Mouse (Mus musculus) kidney, adult 11 months (tissue): ENCODE results near the gene Zfp983.
"Not testable (repeated sequence)": the region's sequence is repeated elsewhere in the genome, so short reads cannot be mapped to it uniquely, and the experiment has no call there.

ENCODE experiments used
- DNase-seq: peaks from one replicate; pipeline ENCODE4 v3.0.0; 2022

The Zfp983 gene

DNA sequence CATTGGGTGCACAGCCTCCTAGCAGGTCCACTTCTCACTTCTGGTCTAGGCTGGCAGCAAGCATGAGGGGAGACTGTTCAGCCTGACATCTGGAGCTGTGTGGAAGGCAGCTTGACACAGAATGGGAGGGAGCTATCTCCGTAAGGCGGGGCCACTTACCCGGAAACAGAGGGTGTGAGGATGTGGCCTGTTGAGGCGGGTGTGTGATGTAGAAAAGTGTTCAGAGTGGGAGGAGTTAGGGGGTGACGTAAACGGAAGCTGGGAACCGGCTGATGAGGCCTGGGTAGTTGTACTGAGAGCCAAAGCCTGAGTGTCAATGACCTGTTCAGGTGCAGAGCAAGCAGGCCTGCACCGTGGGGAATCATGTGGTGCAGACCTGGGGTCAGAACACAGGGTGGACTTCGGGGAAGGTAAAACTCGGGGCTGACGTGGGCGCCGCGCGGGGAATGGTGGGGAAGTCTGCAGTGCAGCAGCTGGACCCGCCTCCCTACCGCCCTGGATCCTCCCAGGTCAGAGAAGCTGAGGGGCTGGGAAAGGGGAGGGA is at the start of gene Zfp983:
Gene Zfp983 (plus strand): TSS at position 261 of the 544 bp plus-strand sequence.
- peak; percentile 83 for DNase-seq

DNA sequence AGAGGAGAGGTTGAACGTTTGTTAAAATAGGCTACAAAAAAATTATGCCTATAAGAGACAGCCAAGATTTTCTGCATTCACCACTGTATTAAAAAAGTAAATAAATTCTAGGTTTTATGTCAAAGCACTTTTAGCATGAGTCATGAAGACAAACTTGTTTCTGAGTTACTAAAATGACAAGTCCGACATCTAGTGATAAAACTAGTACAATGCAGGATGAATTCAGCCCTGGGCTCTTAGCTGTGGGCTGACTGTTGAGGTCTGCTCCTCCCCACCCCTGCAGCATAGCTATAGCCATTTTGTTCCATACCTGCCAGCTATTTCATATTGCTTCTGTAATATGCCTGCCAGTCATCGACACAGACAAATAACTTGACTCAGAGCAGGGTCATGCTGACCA is 34.1 kb upstream of the Zfp983 start:
- DNase-seq: no peak

DNA sequence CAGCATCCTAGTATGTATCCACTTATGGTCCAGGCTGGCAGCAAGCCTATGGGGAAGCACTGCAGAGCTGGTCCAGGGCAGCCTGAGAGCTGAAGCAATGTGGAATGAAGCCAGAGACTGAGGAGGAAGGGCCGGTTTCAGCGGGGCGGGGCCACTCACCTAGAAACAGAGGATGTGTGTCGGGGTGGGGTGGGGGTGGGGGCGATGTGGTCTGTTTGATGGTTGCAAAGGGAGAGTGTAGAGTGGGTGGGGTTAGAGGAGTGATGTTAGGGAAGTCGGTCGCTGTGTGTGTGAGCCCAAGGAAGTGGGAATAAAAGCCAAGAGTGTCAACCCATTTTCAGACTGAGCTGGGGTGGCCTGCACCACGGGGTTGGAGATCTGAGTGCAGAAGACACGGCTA is 33.1 kb upstream of the Zfp983 start:
- DNase-seq: no peak

DNA sequence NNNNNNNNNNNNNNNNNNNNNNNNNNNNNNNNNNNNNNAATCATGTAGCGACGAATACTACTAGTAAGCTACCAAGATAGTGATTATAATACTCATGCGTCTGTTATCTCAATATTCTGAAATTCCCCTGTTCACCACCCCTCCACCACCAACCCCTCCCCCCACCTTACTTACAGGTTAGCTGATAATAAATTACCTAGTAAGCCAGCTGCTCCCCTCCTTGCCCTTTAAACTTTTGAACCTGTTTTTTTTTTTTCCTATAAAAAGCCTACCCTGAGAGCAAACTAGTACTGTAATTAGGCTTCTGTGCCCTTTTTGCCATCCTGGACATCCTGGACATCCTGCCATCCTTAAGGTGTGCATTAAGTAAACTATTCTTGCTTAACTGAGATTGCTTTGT is 26.8 kb upstream of the Zfp983 start:
- no peak for DNase-seq

DNA sequence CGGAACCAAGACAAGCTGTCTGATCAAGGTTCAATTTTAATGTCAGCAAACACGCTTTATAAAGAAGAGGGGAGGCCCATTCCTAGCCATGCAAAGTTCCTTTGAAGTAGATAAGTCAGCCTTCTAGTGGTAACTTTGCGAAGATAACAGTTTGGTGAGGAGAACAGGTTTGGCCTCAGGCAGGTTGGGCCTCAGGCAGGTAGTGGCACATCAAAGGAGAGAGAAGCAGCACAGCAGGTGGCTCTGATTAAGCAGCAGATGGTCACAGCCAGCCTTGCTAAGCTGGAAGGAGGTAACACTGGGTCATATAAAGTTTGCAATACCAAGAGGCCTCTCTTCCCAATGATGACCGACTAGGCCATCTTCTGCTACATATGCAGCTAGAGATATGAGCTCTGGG is 14.7 kb upstream of the Zfp983 start:
- DNase-seq: not testable (repeated sequence)

DNA sequence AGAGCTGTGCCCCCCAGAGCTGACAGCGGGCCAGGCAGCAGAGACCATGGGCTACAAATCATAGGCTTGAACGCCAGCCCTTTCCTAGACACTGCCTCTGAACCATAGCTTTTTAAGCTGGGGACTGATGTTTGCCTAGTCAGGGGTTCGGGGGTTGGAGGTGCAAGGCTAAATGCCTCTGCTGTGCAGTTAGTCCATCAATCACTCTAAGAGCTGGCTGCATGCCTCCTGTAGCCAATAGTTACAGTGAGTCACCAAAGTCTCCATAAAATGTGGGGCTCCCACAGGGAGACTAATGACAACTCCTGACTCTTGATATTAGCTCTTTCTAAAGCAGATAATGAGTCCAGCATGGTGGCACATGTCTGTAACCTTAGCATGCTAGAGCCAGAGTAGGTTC is 1.6 kb upstream of the Zfp983 start:
- no peak for DNase-seq

DNA sequence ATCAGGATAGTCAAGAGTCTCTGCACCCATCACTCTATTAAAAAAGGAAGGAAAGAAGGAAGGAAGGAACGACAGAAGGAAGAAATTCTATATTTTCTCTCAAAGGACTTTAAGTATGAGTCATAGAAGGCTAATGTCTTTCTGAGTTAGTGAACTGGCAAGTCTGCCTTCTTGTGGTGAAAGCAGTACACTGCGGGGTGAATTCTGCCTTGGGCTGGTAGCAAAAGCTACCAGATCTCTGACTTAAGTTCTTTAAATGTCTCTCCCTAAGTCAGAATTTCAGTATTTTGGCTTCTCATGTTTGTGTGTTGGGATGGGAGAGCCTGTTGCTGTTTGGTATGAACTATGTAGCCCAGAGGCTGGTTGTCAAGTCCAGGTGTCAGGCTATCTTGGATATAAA is 488 bp upstream of the Zfp983 start:
- no peak for DNase-seq

DNA sequence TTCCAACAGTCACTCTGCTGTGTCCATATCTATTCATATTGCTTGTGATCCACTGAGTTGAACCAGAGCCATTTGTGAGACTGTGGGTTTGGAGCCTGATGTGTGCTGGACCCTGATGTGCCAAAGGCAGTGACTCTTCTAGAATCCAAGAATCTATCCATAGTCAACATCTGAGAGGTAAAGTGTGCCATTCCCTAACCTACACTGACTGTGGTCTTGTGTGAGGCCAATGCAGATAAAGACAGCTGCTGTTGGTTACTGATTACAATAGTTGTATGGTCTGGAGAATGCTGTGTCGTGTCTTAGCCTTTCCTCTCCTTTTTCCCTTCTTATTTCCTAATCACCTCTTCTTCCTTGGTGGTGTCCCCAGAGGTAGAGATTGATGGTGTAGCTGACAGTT is 28.4 kb downstream of the Zfp983 start:
- not testable (repeated sequence) for DNase-seq

DNA sequence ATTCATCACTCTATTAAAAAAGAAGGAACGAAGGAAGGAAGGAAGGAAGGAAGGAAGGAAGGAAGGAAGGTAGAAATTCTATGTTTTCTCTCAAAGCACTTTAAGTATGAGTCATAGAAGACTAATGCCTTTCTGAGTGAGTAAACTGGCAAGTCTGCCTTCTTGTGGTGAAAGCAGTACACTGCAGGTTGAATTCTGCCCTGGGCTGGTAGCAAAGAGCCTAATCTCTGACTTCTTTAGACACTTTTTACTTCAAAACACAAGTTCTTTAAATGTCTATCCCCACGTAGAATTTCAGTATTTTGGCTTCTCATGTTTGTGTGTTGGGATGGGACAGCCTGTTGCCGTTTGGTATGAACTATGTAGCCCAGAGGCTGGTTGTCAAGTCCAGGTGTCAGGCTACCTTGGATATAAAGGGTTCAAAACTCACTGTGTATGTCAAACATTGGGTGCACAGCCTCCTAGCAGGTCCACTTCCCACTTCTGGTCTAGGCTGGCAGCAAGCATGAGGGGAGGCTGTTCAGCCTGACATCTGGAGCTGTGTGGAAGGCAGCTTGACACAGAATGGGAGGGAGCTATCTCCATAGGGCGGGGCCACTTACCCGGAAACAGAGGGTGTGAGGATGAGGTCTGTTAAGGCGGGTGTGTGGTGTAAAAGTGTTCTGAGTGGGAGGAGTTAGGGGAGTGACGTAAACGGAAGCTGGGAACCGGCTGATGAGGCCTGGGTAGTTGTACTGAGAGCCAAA is 29.0 kb downstream of the Zfp983 start:
- DNase-seq: peak; percentile 93

DNA sequence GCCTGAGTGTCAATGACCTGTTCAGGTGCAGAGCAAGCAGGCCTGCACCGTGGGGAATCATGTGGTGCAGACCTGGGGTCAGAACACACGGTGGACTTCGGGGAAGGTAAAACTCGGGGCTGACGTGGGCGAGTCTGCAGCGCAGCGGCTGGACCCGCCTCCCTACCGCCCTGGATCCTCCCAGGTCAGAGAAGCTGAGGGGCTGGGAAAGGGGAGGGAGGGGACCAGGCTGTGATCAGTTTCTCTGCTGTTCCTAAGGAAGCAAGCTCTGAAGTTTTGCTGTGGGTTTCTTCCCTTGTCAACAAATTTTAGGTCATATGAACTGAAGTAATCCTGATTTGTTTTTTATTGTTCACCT is 29.6 kb downstream of the Zfp983 start:
- not testable (repeated sequence) for DNase-seq

DNA sequence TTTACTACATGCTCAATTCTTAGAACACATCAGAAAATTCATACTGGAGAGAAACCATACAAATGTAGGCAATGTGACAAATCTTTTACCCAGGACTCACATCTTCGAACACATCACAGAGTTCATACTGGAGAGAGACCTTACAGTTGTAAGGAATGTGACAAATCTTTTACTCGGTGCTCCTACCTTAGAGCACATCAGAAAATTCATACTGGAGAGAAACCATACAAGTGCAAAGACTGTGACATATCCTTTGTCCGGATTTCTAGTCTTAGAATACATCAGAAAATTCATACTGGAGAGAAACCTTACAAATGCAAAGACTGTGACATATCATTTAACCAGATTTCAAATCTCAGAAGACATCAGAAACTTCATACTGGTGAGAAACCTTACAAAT is 41.1 kb downstream of the Zfp983 start, which contains the start of gene Gm10226:
Gene Gm10226 (plus strand): TSS at position 301 of the 400 bp plus-strand sequence.
- DNase-seq: no peak

DNA sequence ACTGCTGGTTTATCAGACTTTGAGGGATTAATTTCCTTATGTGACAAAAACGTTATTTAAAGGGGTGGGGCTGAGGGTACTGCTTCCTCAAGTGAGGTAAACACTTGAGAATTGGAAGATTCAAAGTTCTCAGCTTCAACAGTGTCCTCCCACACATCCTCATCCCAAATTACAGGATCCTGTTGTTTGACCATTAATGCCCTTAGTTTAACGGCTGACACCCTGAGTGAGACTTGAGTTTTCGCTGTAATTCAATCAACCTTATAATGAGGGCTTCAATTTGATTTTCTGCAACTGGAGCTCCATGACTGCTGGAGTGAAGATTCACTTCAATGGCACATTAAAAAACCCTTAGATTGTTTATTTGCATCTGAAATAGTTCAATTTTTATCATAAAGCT is 42.9 kb downstream of the Zfp983 start:
- no peak for DNase-seq

DNA sequence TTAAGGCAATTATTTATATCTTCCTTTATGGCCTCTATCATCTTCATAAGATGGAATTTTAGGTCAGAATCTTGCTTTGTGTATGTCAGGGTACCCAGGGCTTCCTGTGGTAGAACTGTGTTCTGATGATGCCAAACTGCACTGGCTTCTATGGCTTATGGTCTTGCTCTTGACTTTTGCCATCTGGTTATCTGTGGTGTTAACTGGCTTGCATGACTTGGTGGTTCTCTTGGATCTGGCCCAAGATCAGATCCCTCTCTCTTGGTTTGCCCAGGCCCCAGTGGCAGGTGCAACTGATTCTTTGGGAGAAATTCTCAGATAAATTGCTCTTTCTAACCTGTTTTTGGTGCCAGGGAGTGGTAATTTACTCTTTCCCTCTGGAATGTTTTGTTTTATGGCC is 45.6 kb downstream of the Zfp983 start:
- DNase-seq: no peak

DNA sequence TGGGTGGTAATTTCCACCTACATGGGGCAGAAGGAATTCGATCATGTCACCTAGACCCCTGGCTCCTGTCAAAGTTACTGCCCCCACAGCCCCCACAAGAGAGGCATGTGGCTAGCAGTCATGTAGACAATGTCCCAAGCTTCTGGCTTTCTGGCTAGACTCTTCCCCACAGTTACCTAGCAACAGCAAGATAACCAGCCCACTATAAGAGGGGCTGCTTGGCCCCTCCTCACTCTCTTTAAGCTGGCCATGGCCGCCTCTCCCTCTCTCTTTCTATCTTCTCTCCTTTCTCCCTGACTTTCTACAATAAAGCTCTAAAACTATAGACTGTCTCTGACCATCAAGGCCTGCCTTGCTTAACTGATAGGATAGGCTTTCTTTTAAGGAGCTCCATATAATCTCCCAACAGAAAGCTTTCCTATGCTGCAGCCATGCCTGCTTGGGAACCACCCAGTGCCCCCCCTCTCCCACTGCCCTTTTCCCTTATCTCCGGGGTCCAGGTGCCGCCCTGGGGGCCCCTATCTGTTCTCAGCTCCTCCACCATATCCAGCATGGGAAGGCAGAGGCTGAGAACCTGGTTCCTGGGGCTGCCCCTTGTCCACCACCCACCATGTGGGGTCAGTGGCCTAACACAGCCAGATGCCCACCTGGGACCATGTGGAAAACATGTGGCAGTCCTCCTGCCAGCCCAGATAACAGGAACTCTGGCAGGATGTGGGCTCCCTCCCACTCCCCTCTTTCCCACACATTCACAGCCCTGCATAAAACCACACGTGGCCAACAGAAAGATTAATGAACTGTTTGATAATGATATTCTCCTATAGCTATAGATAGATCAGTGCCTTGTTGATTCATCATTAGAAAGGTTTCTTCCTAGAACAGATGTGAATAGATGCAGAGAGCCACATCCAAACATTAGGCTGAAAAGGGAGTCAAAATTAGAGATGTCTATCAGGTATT is 52.1 kb downstream of the Zfp983 start:
- DNase-seq: no peak

DNA sequence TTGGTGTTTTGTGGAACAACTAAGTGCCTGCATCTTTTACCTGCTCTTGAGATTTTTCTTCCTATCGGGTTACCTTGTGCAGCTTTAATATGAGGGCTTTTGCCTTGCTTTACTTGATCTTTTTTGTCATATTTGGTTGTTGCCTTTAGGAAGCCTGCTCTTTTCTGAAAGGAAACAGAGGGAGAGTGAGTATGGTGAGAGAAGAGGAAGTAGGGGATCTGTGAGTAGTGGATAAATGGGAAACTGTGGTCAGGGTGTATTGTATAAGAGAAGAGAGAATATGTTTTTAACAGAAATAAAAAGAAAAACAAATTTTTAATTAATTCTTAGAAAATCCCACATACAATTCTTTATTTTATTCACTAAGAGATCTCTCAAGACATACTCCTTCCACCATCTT is 53.0 kb downstream of the Zfp983 start:
- no peak for DNase-seq

DNA sequence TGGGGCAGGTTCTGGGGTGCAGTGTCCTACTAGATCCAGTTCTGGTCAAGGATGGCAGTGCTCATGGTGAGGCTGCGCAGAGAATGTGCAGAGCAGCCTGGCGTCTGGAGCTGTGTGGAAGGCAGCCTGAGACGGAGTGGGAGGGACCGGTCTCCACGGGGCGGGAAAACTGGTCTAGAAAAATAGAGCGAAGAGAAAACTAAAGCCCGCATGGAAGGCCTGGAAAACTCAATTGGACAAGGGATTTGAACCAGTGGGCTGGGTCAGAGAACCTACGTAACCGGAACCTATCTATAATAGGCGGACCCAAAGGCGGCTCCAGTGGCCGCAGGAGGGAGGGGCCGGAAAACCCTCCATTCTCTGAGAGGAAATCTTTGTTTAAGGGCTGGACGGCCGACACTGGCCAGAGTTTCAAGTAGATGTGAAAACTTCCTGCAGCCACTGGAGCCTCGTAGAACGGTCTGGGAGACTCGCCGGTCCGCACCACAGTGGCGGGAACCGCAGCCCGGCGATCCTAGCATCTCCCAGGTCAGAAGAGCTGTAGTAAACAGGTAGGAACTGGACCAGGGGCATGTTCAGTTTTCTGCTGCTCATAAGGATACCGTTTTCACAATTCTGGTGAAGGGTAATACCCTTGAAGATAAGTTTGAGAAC is 57.0 kb downstream of the Zfp983 start, which contains the start of gene Zfp760:
Gene Zfp760 (plus strand): TSS at position 399 of the 654 bp plus-strand sequence.
- DNase-seq: peak; percentile 93

DNA sequence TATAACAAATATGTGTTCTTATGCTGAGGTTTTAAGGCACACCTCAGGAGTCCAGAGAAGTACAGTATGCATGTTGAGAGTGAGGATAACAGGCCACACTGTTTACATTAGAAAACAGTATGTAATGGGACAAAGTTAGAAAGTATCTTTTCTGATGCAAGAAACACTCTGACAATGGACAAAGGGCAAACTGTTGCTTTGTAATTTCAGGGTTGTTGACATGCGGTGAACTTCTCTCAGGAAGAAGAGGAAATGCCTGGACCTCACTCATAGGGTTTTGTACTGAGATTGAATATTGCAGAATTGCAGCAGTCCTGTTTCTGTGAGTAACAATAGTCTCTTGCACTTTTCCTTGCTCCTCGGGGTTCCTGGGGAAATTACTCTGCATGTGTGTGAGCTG is 58.0 kb downstream of the Zfp983 start:
- no peak for DNase-seq
